Mouse (Mus musculus) limb, embryonic 10.5 days (tissue): Measurements from ENCODE around the gene Rimklb. TPM values are rescaled to one million over a fixed set of nuclear protein-coding genes. Genes with fewer than 3 reads are reported as not detected.
"Not testable (repeated sequence)": the region's sequence is repeated elsewhere in the genome, so short reads cannot be mapped to it uniquely, and the experiment has no call there.

ENCODE experiments used
- DNase-seq: peaks from one replicate; pipeline ENCODE4 v3.0.0-alpha.2; 2017; ENCODE audit warnings: low spot score
- H3K27ac ChIP-seq: fragments of 300-500 bp; sonication (generic); 2 replicates; pipeline ENCODE4 v1.5.1; 2016; ENCODE audit warnings: mild to moderate bottlenecking
- H3K27me3 ChIP-seq: fragments of 300-500 bp; sonication (generic); 2 replicates; pipeline ENCODE4 v1.6.1; 2016; ENCODE audit warnings: low read depth, mild to moderate bottlenecking; ENCODE audit not compliant: poor library complexity, severe bottlenecking
- H3K36me3 ChIP-seq: fragments of 300-500 bp; sonication (generic); 2 replicates; pipeline ENCODE4 v1.6.1; 2016; ENCODE audit warnings: mild to moderate bottlenecking, moderate library complexity
- H3K4me1 ChIP-seq: fragments of 300-500 bp; sonication (generic); 2 replicates; pipeline ENCODE4 v1.6.1; 2016
- H3K4me3 ChIP-seq: fragments of 300-500 bp; sonication (generic); 2 replicates; pipeline ENCODE4 v1.5.1; 2016; ENCODE audit warnings: mild to moderate bottlenecking, moderate library complexity
- H3K9me3 ChIP-seq: fragments of 300-500 bp; sonication (generic); replicated peaks from 2 replicates; pipeline ENCODE4 v1.6.1; 2016; ENCODE audit warnings: mild to moderate bottlenecking
- WGBS: fragments of 180-500 bp; shearing (Covaris S2); methylation state at CpG from one replicate; pipeline ENCODE4 v1.1.7; 2016; 5-methylcytosine and 5-hydroxymethylcytosine counted together
- polyA plus RNA-seq: library from polyadenylated mRNA; unstranded; fragments of >200 nt; fragmentation: Nextera tagmentation; extraction: Ambion mirVana; gene quantifications from 2 replicates; pipeline ENCODE4 v1.2.1, GENCODE M21; 2016

The Rimklb gene
- polyA plus RNA-seq, 1 experiment from 2014 or later, result 49.3 TPM

DNA sequence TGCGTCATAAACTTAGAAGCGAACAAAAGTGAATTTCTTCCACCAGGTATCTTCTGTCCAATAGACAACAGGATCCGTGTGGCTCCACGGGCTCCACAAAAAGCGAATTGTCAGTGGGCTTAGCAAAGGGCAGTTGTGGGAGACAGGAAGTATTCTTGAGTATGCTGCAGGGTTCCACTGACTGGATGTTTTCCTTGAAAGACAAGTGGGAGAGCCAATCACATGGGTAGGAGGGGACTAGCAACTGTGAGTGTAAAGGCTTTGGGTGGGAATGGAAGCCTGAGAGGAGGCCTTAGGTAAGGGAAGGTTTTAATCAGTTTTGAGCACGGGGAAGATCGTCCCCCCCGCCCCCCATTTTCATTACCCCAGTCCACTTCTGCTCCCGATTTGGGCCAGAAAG is 24.0 kb upstream of the Rimklb start:
- no peak for DNase-seq
- Histone ChIP-seq H3K27me3 (no peaks in the 10 kb centered on the region), H3K4me3 (no peak overlapping the region), H3K4me1 (0 out of 2 replicates have a peak, but pooled peaks cover 2% of the 10 kb centered on the region), H3K27ac (no peak overlapping the region), H3K36me3 (no peaks in the 10 kb centered on the region), H3K9me3 (no peaks in the 10 kb centered on the region)
- WGBS, result 70% methylated on average over 9 of the region's 9 CpGs

DNA sequence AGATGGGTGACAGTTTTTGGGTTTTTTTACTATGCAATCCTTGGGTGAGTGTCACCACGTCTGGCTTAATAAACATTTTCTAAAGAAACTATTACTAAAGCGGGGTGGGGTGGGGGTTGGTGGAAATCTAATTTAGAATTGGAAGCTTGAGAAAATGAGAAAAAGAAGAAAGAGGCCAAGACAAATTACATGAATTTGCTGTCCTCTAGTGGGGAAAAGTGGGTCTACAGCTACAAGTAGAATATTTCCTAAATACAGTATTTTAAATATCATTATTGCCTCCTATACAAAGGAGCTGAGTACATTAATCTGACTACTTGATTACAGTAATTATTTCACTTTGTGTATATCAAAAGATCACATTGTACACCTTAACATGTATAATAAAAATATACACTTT is 20.8 kb upstream of the Rimklb start:
- H3K36me3 ChIP-seq, result no peaks in the 10 kb centered on the region
- 45% methylated on average over 2 of the region's 2 CpGs for WGBS
- 0 out of 2 replicates have a peak, but pooled peaks cover 2% of the 10 kb centered on the region for H3K4me1 ChIP-seq
- no peak for DNase-seq
- no peaks in the 10 kb centered on the region for H3K9me3 ChIP-seq
- H3K4me3 ChIP-seq, result no peak overlapping the region
- H3K27me3 ChIP-seq, result no peaks in the 10 kb centered on the region
- H3K27ac ChIP-seq, result no peak overlapping the region

DNA sequence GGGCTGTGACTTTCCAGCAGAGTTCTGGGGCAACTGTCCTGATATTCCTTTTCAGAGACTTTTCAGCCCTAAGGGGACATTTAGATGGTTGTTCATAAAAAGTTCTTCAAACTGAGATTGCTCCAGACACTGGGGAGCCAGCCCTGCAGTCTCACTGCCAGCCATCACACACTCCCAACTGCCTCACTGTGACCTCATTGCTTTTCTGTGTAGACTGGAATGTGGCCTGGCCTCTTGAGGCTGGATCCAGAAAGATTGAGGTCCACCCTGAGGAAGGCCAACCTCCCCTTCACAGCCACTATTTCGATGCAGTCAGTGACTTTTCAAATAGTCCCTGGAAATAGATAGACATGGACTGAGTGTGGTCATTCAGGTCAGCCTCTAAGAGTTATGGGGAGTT is 19.1 kb upstream of the Rimklb start:
- DNase-seq, result no peak
- Histone ChIP-seq H3K4me3 (no peak overlapping the region), H3K9me3 (no peaks in the 10 kb centered on the region), H3K27me3 (no peaks in the 10 kb centered on the region), H3K27ac (no peak overlapping the region), H3K4me1 (0 out of 2 replicates have a peak, but pooled peaks cover 2% of the 10 kb centered on the region), H3K36me3 (no peaks in the 10 kb centered on the region)
- 97% methylated on average over 1 of the region's 1 CpGs for WGBS

DNA sequence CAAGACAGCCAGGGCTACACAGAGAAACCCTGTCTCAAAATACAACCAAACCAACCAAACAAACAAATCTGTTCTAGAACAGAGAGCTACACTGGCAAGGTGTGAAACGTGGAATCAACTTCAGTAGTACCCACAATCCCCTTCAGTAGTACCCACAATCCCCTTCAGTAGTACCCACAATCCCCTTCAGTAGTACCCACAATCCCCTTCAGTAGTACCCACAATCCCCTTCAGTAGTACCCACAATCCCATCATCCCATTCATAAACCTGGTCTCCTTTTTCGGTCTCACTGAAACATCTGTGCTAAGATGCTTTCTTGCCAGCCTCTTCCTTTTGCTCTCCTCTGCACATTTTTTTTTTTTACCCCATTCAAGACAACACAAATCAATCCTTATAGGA is 17.2 kb upstream of the Rimklb start:
- H3K4me3 ChIP-seq, DNase-seq, H3K4me1 ChIP-seq, H3K27ac ChIP-seq, H3K36me3 ChIP-seq, H3K9me3 ChIP-seq, H3K27me3 ChIP-seq: not testable (repeated sequence)
- WGBS, result 93% methylated on average over 2 of the region's 2 CpGs

DNA sequence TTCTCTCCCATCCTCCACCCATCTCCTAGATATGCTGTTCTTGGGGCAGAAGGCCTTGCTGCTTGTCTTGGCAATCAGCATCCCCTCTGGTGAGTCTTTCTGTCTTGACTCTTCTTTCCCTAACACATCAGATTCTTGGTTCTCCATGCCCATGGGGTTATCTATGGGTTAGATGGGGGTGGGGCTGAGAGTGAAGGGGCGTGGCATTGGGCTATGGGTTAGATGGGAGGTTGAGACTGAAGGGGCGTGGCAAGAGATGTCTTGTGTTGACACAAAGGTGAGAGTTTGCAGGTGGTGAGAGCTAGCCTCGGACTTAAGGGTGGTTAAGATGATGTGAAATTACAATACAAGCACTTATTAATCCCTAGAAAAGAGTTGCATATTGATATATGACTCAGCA is 15.8 kb upstream of the Rimklb start:
- H3K27ac ChIP-seq, result no peak overlapping the region
- H3K9me3 ChIP-seq, result no peaks in the 10 kb centered on the region
- no peak overlapping the region for H3K4me3 ChIP-seq
- H3K4me1 ChIP-seq, result no peaks in the 10 kb centered on the region
- H3K36me3 ChIP-seq, result no peaks in the 10 kb centered on the region
- no peak for DNase-seq
- 80% methylated on average over 3 of the region's 3 CpGs for WGBS
- no peaks in the 10 kb centered on the region for H3K27me3 ChIP-seq

DNA sequence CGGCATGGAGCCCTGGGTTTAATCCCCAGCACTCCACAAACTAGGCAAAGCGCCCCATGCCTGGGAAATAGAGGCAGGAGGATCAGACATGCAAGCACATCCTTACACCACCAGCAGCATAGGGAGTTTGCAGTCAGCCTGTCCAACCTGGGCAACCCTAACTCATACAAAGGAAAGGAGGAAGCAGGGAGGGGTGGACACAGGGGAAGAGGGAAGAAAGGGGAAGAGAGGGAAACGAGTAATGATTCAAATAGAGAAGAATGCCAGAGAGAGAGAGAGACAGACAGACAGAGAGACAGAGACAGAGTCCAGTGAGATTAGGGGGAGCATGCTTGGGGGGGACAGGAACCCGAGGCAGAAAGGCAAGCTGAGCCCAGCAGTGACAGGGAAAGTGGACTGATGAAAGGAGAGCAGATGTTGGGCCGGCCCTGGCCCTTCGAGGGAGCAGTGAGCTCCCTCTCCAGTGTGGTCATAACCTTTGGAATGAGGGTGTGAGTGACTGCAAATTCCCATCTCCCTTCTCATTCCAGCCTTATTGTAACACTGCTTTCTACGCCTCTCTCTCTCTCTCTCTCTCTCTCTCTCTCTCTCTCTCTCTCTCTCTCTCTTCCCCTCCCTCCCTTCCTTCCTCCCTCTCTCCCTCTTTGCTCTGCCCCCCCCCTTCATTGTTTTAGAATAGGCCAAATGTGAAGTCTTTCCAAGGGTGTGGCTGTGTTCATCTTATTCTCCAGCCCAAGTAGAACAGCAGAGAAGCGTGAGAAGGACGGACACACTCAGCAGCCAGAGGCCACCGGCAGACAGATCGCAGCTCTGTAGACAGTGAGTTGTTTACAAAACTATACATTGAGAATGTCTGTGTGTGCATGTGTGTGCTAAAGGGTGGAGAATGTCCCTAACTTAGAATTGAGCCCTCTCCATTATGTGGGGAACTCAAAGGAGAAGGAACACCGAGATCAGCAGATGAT is 14.6 kb upstream of the Rimklb start:
- no peaks in the 10 kb centered on the region for H3K9me3 ChIP-seq
- no peaks in the 10 kb centered on the region for H3K36me3 ChIP-seq
- 67% methylated on average over 12 of the region's 12 CpGs for WGBS
- DNase-seq, result no peak
- H3K27me3 ChIP-seq, result no peaks in the 10 kb centered on the region
- H3K4me1 ChIP-seq, result no peaks in the 10 kb centered on the region
- H3K4me3 ChIP-seq, result no peak overlapping the region
- no peak overlapping the region for H3K27ac ChIP-seq

DNA sequence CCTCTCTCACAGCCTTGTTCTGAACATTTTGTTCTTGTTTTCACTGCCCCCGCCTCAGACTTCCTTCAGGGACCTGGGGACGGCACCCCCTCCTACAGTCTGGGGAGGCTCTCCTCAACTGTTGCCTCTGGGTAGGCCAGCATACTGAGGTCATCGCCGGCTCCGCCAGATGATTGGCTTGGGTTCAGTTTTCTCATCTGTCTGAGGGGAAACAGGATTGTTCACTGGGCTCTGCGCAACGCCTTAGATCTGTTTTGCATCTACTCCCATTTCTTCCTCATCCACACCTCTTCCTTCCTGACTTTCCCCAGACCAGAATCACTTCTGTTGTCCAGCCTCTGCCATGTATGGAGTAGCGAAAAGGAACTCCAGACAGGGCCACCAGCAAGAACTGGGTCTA is 9.9 kb upstream of the Rimklb start:
- Histone ChIP-seq H3K27ac (no peak overlapping the region), H3K4me1 (no peaks in the 10 kb centered on the region), H3K4me3 (no peak overlapping the region), H3K27me3 (no peaks in the 10 kb centered on the region), H3K36me3 (no peaks in the 10 kb centered on the region), H3K9me3 (no peaks in the 10 kb centered on the region)
- WGBS, result 88% methylated on average over 8 of the region's 8 CpGs
- no peak for DNase-seq

DNA sequence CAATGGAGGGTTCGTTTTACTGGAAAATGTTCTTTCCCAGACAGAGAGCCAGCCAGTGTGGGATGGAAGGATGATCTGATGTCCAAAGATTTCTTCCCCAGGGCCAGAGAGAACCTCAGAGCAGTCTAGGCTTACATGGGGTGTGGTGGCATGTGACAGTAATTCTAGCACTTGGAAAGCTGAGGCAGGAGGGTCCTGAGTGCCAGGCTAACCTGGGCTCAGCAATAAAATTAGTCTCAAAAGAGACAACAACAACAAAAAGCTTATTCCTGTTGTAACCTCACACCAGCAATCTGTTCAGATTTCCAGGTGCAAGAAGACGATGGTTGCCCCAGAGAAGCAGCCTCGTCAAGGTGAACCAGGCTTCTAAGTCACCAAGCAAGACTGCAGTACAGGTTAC is 7.0 kb upstream of the Rimklb start, which contains the start of gene Mfap5:
Mfap5 (plus strand) TSS at position 301 of the 400 bp plus-strand sequence.
- WGBS, result 90% methylated on average over 3 of the region's 3 CpGs
- no peak within 1 kb of the TSS for H3K27ac ChIP-seq
- DNase-seq, result no peak
- no peaks in the 10 kb centered on the region for H3K9me3 ChIP-seq
- no peaks in the 10 kb centered on the region for H3K4me1 ChIP-seq
- H3K4me3 ChIP-seq, result no peak within 1 kb of the TSS
- H3K36me3 ChIP-seq, result no peaks in the 10 kb centered on the region
- H3K27me3 ChIP-seq, result no peaks in the 10 kb centered on the region

DNA sequence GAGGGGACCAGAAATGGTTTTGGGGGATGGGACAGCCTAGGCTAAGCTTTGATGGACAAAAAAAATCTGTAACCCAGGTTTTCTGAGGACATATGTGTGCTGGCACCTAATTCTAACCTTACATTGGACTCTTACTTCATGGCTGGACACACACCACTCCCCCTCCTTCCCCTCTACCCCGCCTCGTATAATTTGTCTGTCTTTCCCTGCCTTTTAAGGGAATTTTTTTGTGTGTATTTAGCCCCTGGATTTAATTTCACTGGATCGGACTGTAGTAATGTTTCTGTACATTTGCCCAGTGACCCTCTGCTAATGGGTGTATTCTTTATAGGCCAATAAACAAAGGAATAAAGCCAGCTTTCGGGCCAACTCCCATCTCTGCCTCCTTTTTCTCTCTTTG is 6.5 kb upstream of the Rimklb start:
- Histone ChIP-seq H3K4me3 (no peak overlapping the region), H3K9me3 (no peaks in the 10 kb centered on the region), H3K27me3 (no peaks in the 10 kb centered on the region), H3K27ac (no peak overlapping the region), H3K4me1 (no peaks in the 10 kb centered on the region), H3K36me3 (no peaks in the 10 kb centered on the region)
- WGBS, result 86% methylated on average over 4 of the region's 4 CpGs
- no peak for DNase-seq

DNA sequence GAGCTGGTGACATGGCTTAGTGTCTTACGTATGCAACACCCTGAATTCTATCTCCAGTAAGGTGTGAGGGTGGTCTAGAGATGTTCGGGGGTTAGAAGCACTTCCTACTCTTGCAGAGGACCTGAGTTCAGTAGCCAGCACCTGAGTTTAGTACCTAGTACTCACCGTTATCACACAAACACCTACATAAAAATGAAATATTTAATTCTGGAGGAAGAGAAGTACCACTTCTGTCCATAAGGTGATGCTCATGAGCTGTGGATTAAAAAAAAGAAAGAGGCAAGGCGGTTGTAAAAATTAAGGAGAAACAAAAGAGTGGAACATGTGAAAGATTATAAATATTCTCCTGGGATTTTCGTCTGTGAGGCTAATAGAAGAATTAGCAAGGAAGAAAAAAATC is 2.1 kb downstream of the Rimklb start:
- Histone ChIP-seq H3K4me1 (peaks cover 39% of the 10 kb centered on the region), H3K9me3 (no peaks in the 10 kb centered on the region), H3K27me3 (no peaks in the 10 kb centered on the region), H3K4me3 (no peak overlapping the region), H3K36me3 (no peaks in the 10 kb centered on the region), H3K27ac (peak overlapping the region; percentile 82; the same call in 1 of the 2 replicates)
- DNase-seq, result no peak
- 41% methylated on average over 5 of the region's 5 CpGs for WGBS

DNA sequence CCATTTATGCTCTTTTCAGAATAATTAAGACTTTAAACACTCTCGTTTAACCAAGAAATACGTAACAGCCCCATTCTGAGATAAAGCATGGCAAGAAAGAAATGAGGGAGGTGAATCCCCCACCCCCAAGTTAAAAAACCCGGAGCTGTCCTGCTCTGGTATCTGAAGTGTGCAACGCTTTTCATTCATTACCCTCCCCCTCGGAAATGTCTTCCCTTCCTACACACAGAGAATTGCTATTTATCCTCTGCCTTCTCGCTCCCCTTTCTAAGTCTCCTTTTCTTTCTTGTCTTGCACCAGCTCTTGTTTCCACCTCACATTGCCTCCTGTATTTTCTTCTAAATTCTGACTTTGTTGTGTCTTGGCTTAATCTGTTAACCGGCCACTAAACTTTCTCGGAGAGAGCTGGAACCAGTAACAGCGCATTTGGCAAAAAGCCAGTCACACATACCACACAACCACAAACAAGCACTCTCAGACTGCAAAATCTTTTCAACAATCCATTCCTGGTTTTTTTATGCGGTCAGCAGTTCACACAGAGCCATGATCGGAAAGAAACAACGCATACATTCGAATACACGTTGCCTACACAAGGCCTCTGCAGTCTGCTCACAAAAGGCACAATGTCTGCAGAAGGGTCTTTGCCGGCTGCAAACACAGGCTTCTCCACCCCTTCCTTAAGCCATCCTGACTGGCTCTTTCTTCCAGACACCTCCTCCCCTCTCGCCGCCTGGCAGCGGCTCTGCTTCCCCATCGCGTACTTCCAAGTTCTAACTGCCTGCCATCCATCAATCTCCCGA is 3.3 kb downstream of the Rimklb start:
- WGBS, result 14% methylated on average over 21 of the region's 21 CpGs
- H3K4me3 ChIP-seq, result peak overlapping the region; percentile 34

DNA sequence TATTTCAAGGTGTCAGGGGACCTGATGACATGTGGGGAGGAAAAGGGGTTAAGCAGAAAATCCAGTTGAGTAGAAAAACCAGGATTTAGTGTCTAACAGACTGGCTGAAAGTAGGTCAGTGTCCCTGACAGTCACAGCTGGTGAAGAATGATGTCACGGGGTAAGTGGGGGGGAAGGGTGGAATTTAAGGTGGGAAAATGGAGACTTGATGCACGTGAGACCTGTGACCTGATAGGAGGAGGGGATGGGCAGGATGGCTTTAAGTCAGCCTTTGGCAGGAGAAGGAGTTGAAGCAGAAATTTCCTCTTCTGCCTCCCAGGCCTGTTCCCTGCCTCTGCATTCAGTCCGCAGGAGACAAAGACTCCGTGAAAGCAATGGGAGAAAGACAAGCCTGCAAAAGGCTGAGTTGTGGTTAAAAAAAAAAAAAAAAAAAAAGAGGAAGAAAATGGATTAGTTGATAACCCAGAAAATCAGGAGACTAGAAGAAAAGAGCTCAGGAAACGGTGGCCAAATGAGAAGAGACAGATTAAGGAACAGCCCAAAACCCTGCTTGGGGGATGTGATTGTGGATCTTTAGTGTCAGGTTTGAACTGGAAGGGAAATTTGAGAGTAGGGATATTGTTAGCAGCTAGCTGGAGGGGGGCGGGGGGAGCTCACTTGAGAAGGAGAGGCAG is 4.6 kb downstream of the Rimklb start:
- no peaks in the 10 kb centered on the region for H3K9me3 ChIP-seq
- H3K36me3 ChIP-seq, result no peaks in the 10 kb centered on the region
- no peak overlapping the region for H3K4me3 ChIP-seq
- H3K27ac ChIP-seq, result peak overlapping the region; percentile 82; the same call in 1 of the 2 replicates
- no peaks in the 10 kb centered on the region for H3K27me3 ChIP-seq
- no peak for DNase-seq
- H3K4me1 ChIP-seq, result peaks cover 44% of the 10 kb centered on the region
- 48% methylated on average over 6 of the region's 6 CpGs for WGBS

More for the DNA sequence above, 3.3 kb downstream of the Rimklb start:
- no peaks in the 10 kb centered on the region for H3K27me3 ChIP-seq
- peak overlapping the region; percentile 82 for H3K27ac ChIP-seq
- H3K4me1 ChIP-seq, result peaks cover 44% of the 10 kb centered on the region
- no peaks in the 10 kb centered on the region for H3K36me3 ChIP-seq
- DNase-seq, result peak; percentile 74
- H3K9me3 ChIP-seq, result no peaks in the 10 kb centered on the region
